Mouse (Mus musculus): ENCODE results near the gene Epo. TPM values are rescaled to one million over a fixed set of nuclear protein-coding genes. Genes with fewer than 3 reads are reported as not detected.

Gene Epo
- polyA plus RNA-seq, 1 experiment from 2014 or later, result not detected

DNA sequence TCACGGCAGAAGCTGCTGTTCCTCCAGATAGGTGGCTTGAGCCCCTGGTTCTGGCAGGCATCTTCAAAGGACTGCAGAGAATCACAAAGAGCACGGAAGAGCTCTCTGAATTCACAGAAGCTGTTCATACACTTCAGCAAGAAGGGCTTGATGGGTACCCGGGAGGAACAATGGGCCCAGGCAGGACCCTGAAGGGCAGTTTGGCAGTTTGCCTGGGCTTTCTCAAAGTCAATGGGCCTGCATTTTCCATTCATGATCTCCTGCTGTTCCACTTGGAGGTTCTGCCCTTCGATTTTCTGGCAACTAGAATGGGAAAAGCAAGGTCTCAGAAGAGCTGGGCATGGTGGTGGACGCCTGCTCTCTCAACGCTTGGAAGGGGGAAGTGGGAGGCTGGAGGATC, 99.2 kb downstream of the Epo start:
- ATAC-seq (ENCODE audit: insufficient number of reproducible peaks, insufficient read depth, low FRiP score, low read depth), result no peak
- H3K27me3 ChIP-seq (ENCODE audit: control insufficient read depth, insufficient read depth, low read length), result no peaks in the 10 kb centered on the region
- 38% methylated on average over 6 of the region's 6 CpGs for WGBS
- peaks cover 0 to 3% of the 10 kb centered on the region in 2 experiments; a peak in 1 of 4 replicates for H3K4me1 ChIP-seq (ENCODE audit: control insufficient read depth in 2 of 2, insufficient read depth in 2 of 2, low read length in 2 of 2)
- H3K9me3 ChIP-seq (ENCODE audit: control insufficient read depth, low read length), result no peaks in the 10 kb centered on the region
- no peak overlapping the region for H3K27ac ChIP-seq (replicated peaks in 1 of 2; ENCODE audit: control insufficient read depth in 1 of 2, insufficient read depth in 1 of 2, low read depth in 2 of 2, low read length in 2 of 2)
- H3K9ac ChIP-seq (ENCODE audit: low read length), result no peak overlapping the region
- no peak overlapping the region for H3K4me3 ChIP-seq (ENCODE audit: control insufficient read depth in 1 of 2, insufficient read depth in 1 of 2, low read depth in 1 of 2, low read length in 2 of 2)
- H3K4me2 ChIP-seq (ENCODE audit: low read length), result no peak overlapping the region
- no peaks in the 10 kb centered on the region for H3K36me3 ChIP-seq (ENCODE audit: control insufficient read depth, insufficient read depth, low read length)

Small RNA genes lying within 50 kb of the gene (microRNA-seq; reads per million reads assigned to microRNA genes)
- not detected for gene Mir6418

Other genes with a start within 250 kb of the Epo start
- 11.2 and 12.5 TPM in 2 replicates for gene Ache, start 245.7 kb downstream of the Epo start, polyA plus RNA-seq (2014; fragmentation: Nextera tagmentation; extraction: Ambion mirVana)
- gene Ufsp1, start 238.6 kb downstream of the Epo start, polyA plus RNA-seq (2014; fragmentation: Nextera tagmentation; extraction: Ambion mirVana), result 7.1 and 7.4 TPM in 2 replicates
- gene Srrt, start 225.6 kb downstream of the Epo start, polyA plus RNA-seq (2014; fragmentation: Nextera tagmentation; extraction: Ambion mirVana), result 58.6 and 69.9 TPM in 2 replicates
- gene Trip6, start 218.8 kb downstream of the Epo start, polyA plus RNA-seq (2014; fragmentation: Nextera tagmentation; extraction: Ambion mirVana), result 32.3 and 38.9 TPM in 2 replicates
- gene Slc12a9, start 199.6 kb downstream of the Epo start, polyA plus RNA-seq (2014; fragmentation: Nextera tagmentation; extraction: Ambion mirVana), result 5.3 and 5.7 TPM in 2 replicates
- 38.2 and 40.5 TPM in 2 replicates for gene Ephb4, start 183.1 kb downstream of the Epo start, polyA plus RNA-seq (2014; fragmentation: Nextera tagmentation; extraction: Ambion mirVana)
- gene Zan, start 56.2 kb downstream of the Epo start, polyA plus RNA-seq (2014; fragmentation: Nextera tagmentation; extraction: Ambion mirVana), result 0.11 and 0.16 TPM in 2 replicates
- gene Pop7, start 30.7 kb downstream of the Epo start, polyA plus RNA-seq (2014; fragmentation: Nextera tagmentation; extraction: Ambion mirVana), result 44.3 and 49.8 TPM in 2 replicates
- gene Gigyf1, start 14.7 kb downstream of the Epo start, polyA plus RNA-seq (2014; fragmentation: Nextera tagmentation; extraction: Ambion mirVana), result 8.7 and 9.6 TPM in 2 replicates
- gene Gnb2, start 268 bp upstream of the Epo start, polyA plus RNA-seq (2014; fragmentation: Nextera tagmentation; extraction: Ambion mirVana), result 296 and 340 TPM in 2 replicates
- 0.31 TPM in 1 of 2 replicates, not detected in the other for gene Actl6b, start 20.3 kb upstream of the Epo start, polyA plus RNA-seq (2014; fragmentation: Nextera tagmentation; extraction: Ambion mirVana)
- gene Tfr2, start 36.6 kb upstream of the Epo start, polyA plus RNA-seq (2014; fragmentation: Nextera tagmentation; extraction: Ambion mirVana), result 0.11 and 0.20 TPM in 2 replicates
- gene Mospd3, start 67.8 kb upstream of the Epo start, polyA plus RNA-seq (2014; fragmentation: Nextera tagmentation; extraction: Ambion mirVana), result 22.7 and 23.1 TPM in 2 replicates
- gene Pcolce, start 80.5 kb upstream of the Epo start, polyA plus RNA-seq (2014; fragmentation: Nextera tagmentation; extraction: Ambion mirVana), result 121 and 123 TPM in 2 replicates
- gene Fbxo24, start 95.8 kb upstream of the Epo start, polyA plus RNA-seq (2014; fragmentation: Nextera tagmentation; extraction: Ambion mirVana), result 0.20 TPM in 1 of 2 replicates, not detected in the other
- 22.7 and 23.9 TPM in 2 replicates for gene Lrch4, start 95.9 kb upstream of the Epo start, polyA plus RNA-seq (2014; fragmentation: Nextera tagmentation; extraction: Ambion mirVana)
- 5.2 and 5.6 TPM in 2 replicates for gene Gm20605, start 95.9 kb upstream of the Epo start, polyA plus RNA-seq (2014; fragmentation: Nextera tagmentation; extraction: Ambion mirVana)
- gene Sap25, start 108.1 kb upstream of the Epo start, polyA plus RNA-seq (2014; fragmentation: Nextera tagmentation; extraction: Ambion mirVana), result 4.3 and 4.6 TPM in 2 replicates
- gene Irs3, start 112.5 kb upstream of the Epo start, polyA plus RNA-seq (2014; fragmentation: Nextera tagmentation; extraction: Ambion mirVana), result 0.11 TPM in 2 replicates
- gene Agfg2, start 151.5 kb upstream of the Epo start, polyA plus RNA-seq (2014; fragmentation: Nextera tagmentation; extraction: Ambion mirVana), result 10.7 and 12.1 TPM in 2 replicates
- 0.57 and 1.00 TPM in 2 replicates for gene Nyap1, start 208.4 kb upstream of the Epo start, polyA plus RNA-seq (2014; fragmentation: Nextera tagmentation; extraction: Ambion mirVana)
- gene Tsc22d4, start 212.5 kb upstream of the Epo start, polyA plus RNA-seq (2014; fragmentation: Nextera tagmentation; extraction: Ambion mirVana), result 144 and 147 TPM in 2 replicates
- 29.8 and 36.7 TPM in 2 replicates for gene Ppp1r35, start 245.6 kb upstream of the Epo start, polyA plus RNA-seq (2014; fragmentation: Nextera tagmentation; extraction: Ambion mirVana)

Data from heart, embryonic 14.5 days (tissue).